27 mouse cellular contexts compared by ENCODE assay signal in the genomic region with DNA sequence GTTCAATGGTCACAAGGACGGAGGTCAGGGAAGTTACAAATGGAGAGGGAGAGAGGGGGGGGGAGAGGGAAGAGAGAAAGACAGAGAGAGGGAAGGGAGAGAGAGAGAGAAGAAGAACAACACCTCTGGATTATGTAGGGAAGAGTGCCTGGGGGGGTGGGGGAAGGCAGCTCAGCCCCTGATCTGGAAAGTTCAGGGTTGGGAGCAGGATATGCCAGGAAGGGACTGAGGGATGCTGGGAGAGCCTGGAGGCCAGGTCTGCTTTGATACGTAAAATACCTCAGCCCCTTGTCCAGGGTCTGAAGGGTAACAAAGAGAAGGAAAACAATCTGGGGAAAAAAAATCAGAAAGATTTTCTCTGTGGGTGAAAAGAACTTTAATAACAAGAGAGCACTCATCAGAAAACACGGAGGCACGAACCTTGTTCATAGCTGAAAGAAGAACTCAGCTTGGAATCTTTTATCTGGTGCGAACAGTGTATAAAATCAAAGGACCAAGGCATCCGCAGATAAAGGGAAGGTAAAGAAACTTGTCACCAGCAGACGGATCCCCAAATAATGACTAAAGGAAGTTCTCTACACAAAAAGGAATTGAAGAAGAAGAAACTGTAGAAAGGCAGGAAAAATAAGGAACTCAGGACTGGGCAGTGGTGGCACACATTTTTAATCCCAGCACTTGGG. TPM values are rescaled to one million over a fixed set of nuclear protein-coding genes. Genes with fewer than 3 reads are reported as not detected.
A peak's percentile ranks its signal among the peaks of the same experiment; 100 is the strongest.
DNase-seq lines count a peak whose midpoint lies in the region; ATAC-seq and TF ChIP-seq lines count a peak whose summit lies in the region.
"Had no signal": no experiment of that assay in that cellular context is flagged by ENCODE, and none has a peak within 500 bp of the region (broad histone marks: within the 10 kb centered on the region; RNA-seq: fewer than 3 reads in every experiment).

No protein-coding gene starts in this region.

- TF ChIP-seq EP300 in liver, postnatal 0 days (IDR thresholded peaks at IDR 0.05; ENCODE audit: low read depth), result no peak

- no peaks in the 10 kb centered on the region for H3K9me3 ChIP-seq in liver, postnatal 0 days (ENCODE audit: low read length)
- H3K9me3 ChIP-seq in liver, embryonic 12.5 days (replicated peaks), result no peaks in the 10 kb centered on the region
- no peaks in the 10 kb centered on the region for H3K9me3 ChIP-seq in ES-E14 (ENCODE audit: control insufficient read depth, insufficient read depth, low read depth, low read length)
- H3K9me3 ChIP-seq: forebrain, embryonic 12.5 days; heart, embryonic 12.5 days; heart, embryonic 15.5 days had no signal

- 0 out of 2 replicates have a peak overlapping the region, but pooled peaks have one; percentile 7 for H3K27ac ChIP-seq in liver, postnatal 0 days (ENCODE audit: low read depth)
- H3K27ac ChIP-seq in liver, embryonic 12.5 days, result no peak overlapping the region
- peak overlapping the region; percentile 77; the same call in 1 of the 2 replicates for H3K27ac ChIP-seq in ES-E14 (ENCODE audit: insufficient read depth, low read depth, low read length, poor library complexity, severe bottlenecking)
- no peak overlapping the region for H3K27ac ChIP-seq in thymus, adult 2 months (ENCODE audit: control insufficient read depth, insufficient read depth, low read length)
- H3K27ac ChIP-seq: forebrain, embryonic 12.5 days; heart, adult 2 months; heart, embryonic 15.5 days; hindbrain, embryonic 14.5 days; hindbrain, postnatal 0 days had no signal

- no peak for ATAC-seq in liver, postnatal 0 days
- ATAC-seq in liver, embryonic 12.5 days, result no peak
- ATAC-seq: forebrain, embryonic 16.5 days; hindbrain, postnatal 0 days; Patski had no signal

- TF ChIP-seq CTCF in liver, postnatal 0 days (IDR thresholded peaks at IDR 0.05; ENCODE audit: low read depth), result no peak
- no peak for TF ChIP-seq CTCF in thymus, adult 2 months (IDR thresholded peaks at IDR 0.05; ENCODE audit: borderline replicate concordance, control insufficient read depth, extremely low read depth, insufficient read depth, low read length, poor library complexity)
- TF ChIP-seq CTCF in lung, adult 2 months (IDR thresholded peaks at IDR 0.05; ENCODE audit: insufficient read depth, low read length), result no peak

- 46% methylated on average over 7 of the region's 7 CpGs for WGBS in liver, postnatal 0 days (ENCODE audit: insufficient replicate concordance)
- 31% methylated on average over 7 of the region's 7 CpGs for WGBS in liver, embryonic 12.5 days (ENCODE audit: insufficient replicate concordance)
- WGBS in thymus, adult 2 months, result 90% methylated on average over 7 of the region's 7 CpGs
- WGBS in lung, adult 2 months, result 49% methylated on average over 7 of the region's 7 CpGs

- no peak overlapping the region for H3K4me2 ChIP-seq in liver, postnatal 0 days (ENCODE audit: low read depth, low read length)
- H3K4me2 ChIP-seq in liver, embryonic 12.5 days, result no peak overlapping the region
- H3K4me2 ChIP-seq: forebrain, embryonic 12.5 days; heart, embryonic 12.5 days; heart, embryonic 15.5 days; hindbrain, embryonic 14.5 days had no signal

- H3K4me1 ChIP-seq in liver, postnatal 0 days (ENCODE audit: insufficient read depth), result peaks cover 4% of the 10 kb centered on the region; the same call in 1 of the 2 replicates
- H3K4me1 ChIP-seq in liver, embryonic 12.5 days, result no peaks in the 10 kb centered on the region; the same call in 1 of the 2 replicates
- H3K4me1 ChIP-seq in ES-E14 (ENCODE audit: control insufficient read depth in 2 of 2, insufficient read depth in 2 of 2, low read length in 2 of 2, poor library complexity in 1 of 2), result peaks cover 4 to 8% of the 10 kb centered on the region in 2 experiments
- H3K4me1 ChIP-seq in thymus, adult 2 months (replicated peaks; ENCODE audit: control insufficient read depth, insufficient read depth, low read length), result peaks cover 13% of the 10 kb centered on the region
- H3K4me1 ChIP-seq in lung, adult 2 months (ENCODE audit: control insufficient read depth, insufficient read depth, low read length), result no peaks in the 10 kb centered on the region
- H3K4me1 ChIP-seq: heart, embryonic 12.5 days had no signal

- H3K27me3 ChIP-seq in liver, postnatal 0 days (ENCODE audit: insufficient read depth, low read length), result no peaks in the 10 kb centered on the region
- no peaks in the 10 kb centered on the region for H3K27me3 ChIP-seq in liver, embryonic 12.5 days (replicated peaks)
- no peaks in the 10 kb centered on the region for H3K27me3 ChIP-seq in thymus, adult 2 months (ENCODE audit: control insufficient read depth, insufficient read depth, low read length)
- H3K27me3 ChIP-seq: forebrain, embryonic 12.5 days; heart, embryonic 12.5 days; heart, embryonic 15.5 days had no signal

- in situ Hi-C loops in ES-E14 (cut with MboI; ENCODE audit: low sequenced_read_pairs in 2 of 2, unreplicated experiment in 2 of 2), result no loop called here

- no peak for TF ChIP-seq POLR2A in thymus, adult 2 months (IDR thresholded peaks at IDR 0.05; ENCODE audit: control insufficient read depth, extremely low read depth, insufficient read depth, low read length, poor library complexity)
- TF ChIP-seq POLR2A in lung, adult 2 months (IDR thresholded peaks at IDR 0.05; ENCODE audit: borderline replicate concordance, extremely low read depth, low read depth, low read length), result no peak

- no peaks in the 10 kb centered on the region for H3K36me3 ChIP-seq in liver, postnatal 0 days (replicated peaks; ENCODE audit: insufficient read depth, low read length)
- no peaks in the 10 kb centered on the region for H3K36me3 ChIP-seq in liver, embryonic 12.5 days
- H3K36me3 ChIP-seq in ES-E14 (ENCODE audit: control insufficient read depth, insufficient read depth, low read length, poor library complexity, severe bottlenecking), result no peaks in the 10 kb centered on the region
- no peaks in the 10 kb centered on the region for H3K36me3 ChIP-seq in thymus, adult 2 months (ENCODE audit: control insufficient read depth, insufficient read depth, low read length)
- H3K36me3 ChIP-seq: forebrain, embryonic 12.5 days; heart, embryonic 12.5 days; heart, embryonic 15.5 days had no signal

- H3K4me3 ChIP-seq in liver, postnatal 0 days (ENCODE audit: low read depth, low read length), result no peak overlapping the region
- no peak overlapping the region for H3K4me3 ChIP-seq in liver, embryonic 12.5 days
- H3K4me3 ChIP-seq in ES-E14 (ENCODE audit: insufficient read depth in 1 of 2, low read depth in 1 of 2, low read length in 2 of 2, poor library complexity in 1 of 2, severe bottlenecking in 1 of 2), result no peak overlapping the region
- no peak overlapping the region for H3K4me3 ChIP-seq in thymus, adult 2 months (ENCODE audit: control insufficient read depth, insufficient read depth, low read length)
- no peak overlapping the region for H3K4me3 ChIP-seq in lung, adult 2 months (replicated peaks; ENCODE audit: extremely low read depth, low read depth, low read length)
- H3K4me3 ChIP-seq: forebrain, embryonic 12.5 days; heart, adult 2 months; heart, embryonic 12.5 days; heart, embryonic 15.5 days had no signal

- no peak overlapping the region for H3K9ac ChIP-seq in liver, postnatal 0 days (replicated peaks)
- no peak overlapping the region for H3K9ac ChIP-seq in liver, embryonic 12.5 days
- H3K9ac ChIP-seq in ES-E14 (ENCODE audit: insufficient read depth, low read depth, low read length, poor library complexity, severe bottlenecking), result no peak overlapping the region
- H3K9ac ChIP-seq: forebrain, embryonic 12.5 days; heart, embryonic 12.5 days; heart, embryonic 15.5 days; hindbrain, embryonic 14.5 days had no signal

- DNase-seq in liver, postnatal 0 days, result no peak
- peak; percentile 57 for DNase-seq in ES-E14 (ENCODE audit: low read depth, low spot score)
- DNase-seq in R1 (ENCODE audit: low read depth, low spot score), result peak; percentile 76
- DNase-seq in induced T-regulatory cell, adult 2 months (ENCODE audit: low read depth), result peak; percentile 20
- DNase-seq in left cerebral cortex, adult 9 months (ENCODE audit: low spot score in 2 of 2), result no peak
- DNase-seq in thymus, adult 2 months, result no peak
- no peak for DNase-seq in lung, adult 2 months
- DNase-seq: adrenal gland, adult 8-10 months; adrenal gland, postnatal 25 days; cerebellum, adult 18-20 months; cerebellum, adult 9-10 months; cerebellum, postnatal 14 days; gastrocnemius, postnatal 10 days; heart, adult 2 months; heart, postnatal 10 days; heart, postnatal 36 days; kidney, adult 11 months; kidney, adult 8-10 months had no signal

TF ChIP-seq in ES-E14, 5 proteins besides CTCF, POLR2A, EP300 and RAD21:
- TF ChIP-seq HCFC1 (IDR thresholded peaks at IDR 0.05; ENCODE audit: borderline replicate concordance, insufficient read depth, low read length) (no peak), MAFK (IDR thresholded peaks at IDR 0.05; ENCODE audit: insufficient read depth, low read depth, low read length) (no peak), ZC3H11A (IDR thresholded peaks at IDR 0.05; ENCODE audit: borderline replicate concordance, low read depth, low read length) (no peak), ZNF384 (IDR thresholded peaks at IDR 0.05; ENCODE audit: low read depth, low read length) (no peak)

RNA-seq across cellular contexts. Expression of gene Vwa3b, which starts 24.6 kb away (rescaled TPM):
- polyA plus RNA-seq in liver, postnatal 0 days (2015; fragmentation: Nextera tagmentation; extraction: Ambion mirVana), result 1.1 and 1.8 TPM in 2 replicates
- polyA plus RNA-seq in liver, embryonic 12.5 days (2016; fragmentation: Nextera tagmentation; extraction: Ambion mirVana), result not detected in 2 replicates
- 17.5 and 38.7 TPM in 2 replicates for total RNA-seq in ES-E14 (2012; rRNA removed)
- 0.13 and 0.14 TPM in 2 replicates for polyA plus RNA-seq in thymus, adult 2 months (2012; rRNA removed)
- polyA plus RNA-seq in lung, adult 2 months (2012; rRNA removed), result 1.9 and 2.4 TPM in 2 replicates
- polyA plus RNA-seq: C2C12; heart, embryonic 12.5 days; Patski had no signal

RNA-seq across cellular contexts. Expression of gene Tmem131, which starts 58.3 kb away (rescaled TPM):
- polyA plus RNA-seq in liver, postnatal 0 days (2015; fragmentation: Nextera tagmentation; extraction: Ambion mirVana), result 4.8 and 6.1 TPM in 2 replicates
- 14.9 and 15.4 TPM in 2 replicates for polyA plus RNA-seq in liver, embryonic 12.5 days (2016; fragmentation: Nextera tagmentation; extraction: Ambion mirVana)
- 73.1 and 98.4 TPM in 2 replicates for total RNA-seq in ES-E14 (2012; rRNA removed)
- polyA plus RNA-seq in thymus, adult 2 months (2012; rRNA removed), result 51.1 and 62.0 TPM in 2 replicates
- polyA plus RNA-seq in lung, adult 2 months (2012; rRNA removed), result 18.0 and 20.5 TPM in 2 replicates

Comparison
In these comparisons a context has a peak if more than half of its experiments do, and no peak if none do; other contexts are left out.
1. H3K27ac ChIP-seq: peak in liver, postnatal 0 days (single experiment) and ES-E14 (single experiment); none in liver, embryonic 12.5 days (single experiment) and thymus, adult 2 months (single experiment).
2. DNase-seq: peak in ES-E14 (single experiment), R1 (single experiment) and induced T-regulatory cell, adult 2 months (single experiment); none in liver, postnatal 0 days (single experiment), left cerebral cortex, adult 9 months (0 of 2), thymus, adult 2 months (single experiment) and lung, adult 2 months (single experiment).